In genomic region chrX:145261803-145262202, GRCm38 (mm10) we compare ENCODE assay signal across 19 mouse cellular contexts.
A peak's percentile ranks its signal among the peaks of the same experiment; 100 is the strongest.
DNase-seq lines count a peak whose midpoint lies in the region; ATAC-seq lines count a peak whose summit lies in the region.
"Had no signal": no experiment of that assay in that cellular context is flagged by ENCODE, and none has a peak within 500 bp of the region (broad histone marks: within the 10 kb centered on the region; RNA-seq: fewer than 3 reads in every experiment).

No protein-coding gene starts in this region.

- H3K4me2 ChIP-seq in embryonic facial prominence, embryonic 11.5 days (ENCODE audit: low read depth, low read length) = no peak overlapping the region
- H3K4me2 ChIP-seq in heart, embryonic 12.5 days = no peak overlapping the region
- H3K4me2 ChIP-seq: embryonic facial prominence, embryonic 12.5 days; forebrain, embryonic 12.5 days; heart, embryonic 15.5 days; hindbrain, embryonic 14.5 days; intestine, embryonic 15.5 days had no signal

- WGBS in embryonic facial prominence, embryonic 11.5 days = 44% methylated on average over 5 of the region's 5 CpGs
- WGBS in embryonic facial prominence, embryonic 10.5 days = 44% methylated on average over 5 of the region's 5 CpGs
- WGBS in heart, embryonic 12.5 days = 42% methylated on average over 5 of the region's 5 CpGs

- H3K36me3 ChIP-seq in embryonic facial prominence, embryonic 11.5 days (replicated peaks; ENCODE audit: control insufficient read depth, insufficient read depth, low read depth, low read length) = no peaks in the 10 kb centered on the region
- H3K36me3 ChIP-seq in embryonic facial prominence, embryonic 10.5 days (replicated peaks) = no peaks in the 10 kb centered on the region
- H3K36me3 ChIP-seq in heart, embryonic 12.5 days = no peaks in the 10 kb centered on the region
- H3K36me3 ChIP-seq: embryonic facial prominence, embryonic 12.5 days; forebrain, embryonic 12.5 days; heart, embryonic 15.5 days; hindbrain, embryonic 10.5 days; intestine, embryonic 15.5 days had no signal

- no peak overlapping the region for H3K4me3 ChIP-seq in embryonic facial prominence, embryonic 11.5 days (ENCODE audit: low read depth, low read length)
- H3K4me3 ChIP-seq in embryonic facial prominence, embryonic 10.5 days = no peak overlapping the region
- H3K4me3 ChIP-seq in heart, embryonic 12.5 days = no peak overlapping the region
- H3K4me3 ChIP-seq: embryonic facial prominence, embryonic 12.5 days; forebrain, embryonic 12.5 days; heart, embryonic 15.5 days; hindbrain, embryonic 10.5 days; intestine, embryonic 15.5 days had no signal

- ATAC-seq in embryonic facial prominence, embryonic 11.5 days (replicated peaks; ENCODE audit: insufficient number of reproducible peaks, low FRiP score, low TSS enrichment, low read depth) = no peak
- no peak for ATAC-seq in heart, embryonic 12.5 days (ENCODE audit: insufficient number of reproducible peaks, low FRiP score)
- ATAC-seq: activated CD4-positive, CD25-positive, alpha-beta regulatory T cell, adult 4 months; forebrain, embryonic 16.5 days; intestine, embryonic 15.5 days; Patski had no signal

- H3K9ac ChIP-seq in embryonic facial prominence, embryonic 11.5 days (replicated peaks; ENCODE audit: low read length) = no peak overlapping the region
- no peak overlapping the region for H3K9ac ChIP-seq in heart, embryonic 12.5 days
- H3K9ac ChIP-seq: embryonic facial prominence, embryonic 12.5 days; forebrain, embryonic 12.5 days; heart, embryonic 15.5 days; hindbrain, embryonic 14.5 days; intestine, embryonic 15.5 days had no signal

- H3K27ac ChIP-seq in embryonic facial prominence, embryonic 11.5 days (replicated peaks; ENCODE audit: low read depth, low read length) = no peak overlapping the region
- H3K27ac ChIP-seq in embryonic facial prominence, embryonic 10.5 days (replicated peaks) = no peak overlapping the region
- H3K27ac ChIP-seq in heart, embryonic 12.5 days (ENCODE audit: poor library complexity, severe bottlenecking) = no peak overlapping the region
- H3K27ac ChIP-seq: embryonic facial prominence, embryonic 12.5 days; forebrain, embryonic 12.5 days; heart, embryonic 15.5 days; hindbrain, embryonic 10.5 days; hindbrain, embryonic 14.5 days; intestine, embryonic 15.5 days had no signal

- no peaks in the 10 kb centered on the region for H3K27me3 ChIP-seq in embryonic facial prominence, embryonic 11.5 days (ENCODE audit: control insufficient read depth, insufficient read depth, low read length)
- H3K27me3 ChIP-seq in embryonic facial prominence, embryonic 10.5 days (replicated peaks; ENCODE audit: low read depth, poor library complexity, severe bottlenecking) = peaks cover 8% of the 10 kb centered on the region
- no peaks in the 10 kb centered on the region for H3K27me3 ChIP-seq in heart, embryonic 12.5 days (replicated peaks)
- H3K27me3 ChIP-seq: CH12.LX; embryonic facial prominence, embryonic 12.5 days; forebrain, embryonic 12.5 days; heart, embryonic 15.5 days; intestine, embryonic 15.5 days had no signal

- no peaks in the 10 kb centered on the region for H3K9me3 ChIP-seq in embryonic facial prominence, embryonic 11.5 days (replicated peaks; ENCODE audit: control insufficient read depth, low read length)
- H3K9me3 ChIP-seq in embryonic facial prominence, embryonic 10.5 days = no peaks in the 10 kb centered on the region
- no peaks in the 10 kb centered on the region for H3K9me3 ChIP-seq in heart, embryonic 12.5 days (replicated peaks)
- H3K9me3 ChIP-seq: embryonic facial prominence, embryonic 12.5 days; forebrain, embryonic 12.5 days; heart, embryonic 15.5 days; hindbrain, embryonic 10.5 days; intestine, embryonic 15.5 days had no signal

- H3K4me1 ChIP-seq in embryonic facial prominence, embryonic 11.5 days (ENCODE audit: control insufficient read depth, insufficient read depth, low read length) = no peaks in the 10 kb centered on the region
- H3K4me1 ChIP-seq in embryonic facial prominence, embryonic 10.5 days = no peaks in the 10 kb centered on the region
- no peaks in the 10 kb centered on the region for H3K4me1 ChIP-seq in heart, embryonic 12.5 days (replicated peaks)
- H3K4me1 ChIP-seq: embryonic facial prominence, embryonic 12.5 days; forebrain, embryonic 12.5 days; heart, embryonic 15.5 days; hindbrain, embryonic 10.5 days; intestine, embryonic 15.5 days had no signal

- DNase-seq in embryonic facial prominence, embryonic 11.5 days (ENCODE audit: low spot score) = peak; percentile 27
- no peak for DNase-seq in embryonic facial prominence, embryonic 10.5 days (ENCODE audit: low spot score)
- peak; percentile 0 to 8 for DNase-seq in heart, adult 9 months (ENCODE audit: low spot score in 2 of 2)
- peak; percentile 8 for DNase-seq in brain, adult 2 months (ENCODE audit: low read depth, low spot score)
- peak; percentile 57 for DNase-seq in skeletal muscle tissue, adult 2 months (ENCODE audit: low read depth, low spot score)
- DNase-seq: adrenal gland, postnatal 14 days; cerebellum, postnatal 10 days; kidney, adult 8-10 months had no signal
